Mouse (Mus musculus): ENCODE measurements around the gene Eaf1. TPM values are rescaled to one million over a fixed set of nuclear protein-coding genes. Genes with fewer than 3 reads are reported as not detected.

The Eaf1 gene
- total RNA-seq, 4 experiments from 2014 or later, result 10.4 to 15.2 (median 11.9) TPM

DNA sequence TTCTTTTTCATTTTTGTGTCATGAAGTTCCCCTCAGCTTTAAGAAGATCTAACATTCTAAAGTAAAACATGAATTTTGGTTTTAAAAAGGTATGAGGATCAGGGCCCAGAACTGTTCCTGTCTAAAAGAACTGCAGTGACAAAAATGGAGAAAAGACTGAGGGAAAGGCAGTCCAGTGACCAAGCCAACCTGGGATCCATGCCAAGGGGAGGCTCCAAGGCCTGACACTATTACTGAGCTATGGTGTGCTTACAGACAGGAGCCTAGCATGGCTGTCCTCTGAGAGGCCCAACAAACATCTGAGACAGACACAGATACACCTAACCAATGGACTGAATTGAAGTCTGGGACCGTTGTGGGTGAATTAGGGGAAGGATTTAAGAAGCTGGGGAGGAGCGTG lies 15.7 kb downstream of the Eaf1 start:
- DNase-seq (ENCODE audit: low spot score), result no peak

DNA sequence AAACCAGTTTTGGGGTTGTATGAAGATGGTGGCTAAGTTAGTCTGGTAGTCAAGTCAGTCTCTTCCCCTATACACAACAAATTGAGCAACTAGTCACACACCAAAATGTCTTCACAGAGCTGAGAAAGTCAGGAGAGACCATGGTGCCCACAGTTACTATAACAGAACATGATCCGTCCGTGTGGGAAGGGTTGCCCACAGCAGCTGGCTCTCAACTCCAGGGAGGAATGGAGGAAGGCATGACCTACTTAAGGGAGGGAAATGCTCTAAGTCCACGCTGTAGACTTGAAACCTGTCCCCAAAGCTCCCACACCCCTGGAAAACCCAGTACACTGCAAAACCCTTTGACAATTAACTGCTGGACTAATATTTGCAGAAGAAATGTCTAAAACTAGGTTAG lies 16.1 kb downstream of the Eaf1 start:
- no peak for DNase-seq (ENCODE audit: low spot score)

DNA sequence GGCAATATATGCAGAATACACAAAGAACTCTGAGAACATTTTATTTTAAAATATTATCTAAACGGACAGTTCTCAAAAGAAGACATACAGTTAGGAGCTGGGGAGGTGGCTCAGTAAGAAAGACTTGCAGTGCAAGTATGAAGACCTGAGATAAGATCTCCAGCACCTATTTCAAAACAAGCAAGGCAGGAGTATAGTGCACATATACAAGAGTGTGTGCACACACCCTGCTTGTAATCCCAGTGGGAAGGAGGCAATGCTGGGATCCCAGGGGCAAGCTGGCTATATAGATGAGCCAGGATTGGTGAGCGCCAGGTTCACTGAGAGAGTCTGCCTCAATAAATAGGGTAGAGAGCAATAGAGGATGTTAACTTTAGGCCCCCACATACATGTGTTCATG lies 21.7 kb downstream of the Eaf1 start:
- DNase-seq (ENCODE audit: low spot score), result no peak

- DNase-seq (ENCODE audit: low spot score), result no peak
Measured at GRCm38 (mm10) chr14:31519165-31519564, 25.0 kb downstream of the Eaf1 start.

DNA sequence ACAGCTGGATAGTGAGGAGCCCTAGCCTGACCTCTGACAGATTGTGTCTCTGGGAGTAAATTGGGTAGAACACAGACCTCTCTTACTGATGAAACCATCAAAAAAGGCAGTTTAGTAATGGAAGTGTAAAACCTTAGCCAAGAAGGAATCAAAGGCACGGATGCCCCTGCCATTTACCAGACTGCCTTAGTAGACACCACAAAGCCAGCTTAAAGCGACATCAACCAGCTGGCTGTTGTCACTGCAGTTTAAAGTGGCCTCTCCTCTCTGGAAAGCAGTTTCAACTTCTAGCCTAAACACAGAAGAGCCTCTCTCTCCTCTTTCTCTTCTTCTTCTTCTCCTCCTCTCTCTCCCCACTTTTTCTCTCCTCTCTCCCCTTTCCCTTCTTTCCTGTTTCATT lies 27.1 kb downstream of the Eaf1 start:
- no peak for DNase-seq (ENCODE audit: low spot score)

DNA sequence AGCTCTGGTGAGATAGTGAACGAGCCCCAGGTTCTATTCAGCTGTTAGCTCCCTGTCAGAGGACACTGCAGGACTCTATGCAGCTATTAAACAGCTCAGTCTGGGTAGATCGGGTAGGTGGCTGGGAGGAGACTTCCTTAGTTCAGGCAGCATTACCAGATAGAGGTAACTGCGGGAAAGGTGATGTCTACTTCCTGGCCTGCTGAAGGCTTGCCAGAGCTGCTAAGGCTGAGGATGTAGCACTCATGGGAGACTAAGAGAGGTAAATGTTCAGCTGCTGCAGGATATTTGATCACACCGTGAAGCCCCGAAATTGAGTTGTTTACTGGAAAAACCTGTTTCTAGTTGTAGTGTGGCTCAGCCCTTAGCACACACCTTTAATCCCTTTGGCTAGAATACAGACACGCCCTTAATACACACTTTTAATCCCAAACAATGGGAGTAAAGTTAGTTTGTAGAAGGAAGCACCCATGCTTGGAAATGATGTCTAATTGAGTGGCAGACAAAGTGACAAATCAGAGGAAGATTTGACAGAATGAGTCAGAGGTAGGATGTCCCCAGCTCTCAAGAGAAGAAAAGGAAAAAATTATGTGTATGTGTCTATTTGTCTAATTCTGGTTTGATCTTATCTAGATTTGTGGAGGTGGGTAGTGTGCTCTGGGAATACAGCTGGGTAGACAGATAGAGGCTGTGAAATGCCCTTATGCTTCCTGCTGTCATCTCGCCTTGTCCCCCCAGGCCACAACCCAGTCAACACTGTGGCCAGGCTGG lies 31.0 kb downstream of the Eaf1 start:
- DNase-seq (ENCODE audit: low spot score), result no peak

- DNase-seq (ENCODE audit: low spot score), result no peak
Measured at GRCm38 (mm10) chr14:31530847-31531246, 36.6 kb downstream of the Eaf1 start.

DNA sequence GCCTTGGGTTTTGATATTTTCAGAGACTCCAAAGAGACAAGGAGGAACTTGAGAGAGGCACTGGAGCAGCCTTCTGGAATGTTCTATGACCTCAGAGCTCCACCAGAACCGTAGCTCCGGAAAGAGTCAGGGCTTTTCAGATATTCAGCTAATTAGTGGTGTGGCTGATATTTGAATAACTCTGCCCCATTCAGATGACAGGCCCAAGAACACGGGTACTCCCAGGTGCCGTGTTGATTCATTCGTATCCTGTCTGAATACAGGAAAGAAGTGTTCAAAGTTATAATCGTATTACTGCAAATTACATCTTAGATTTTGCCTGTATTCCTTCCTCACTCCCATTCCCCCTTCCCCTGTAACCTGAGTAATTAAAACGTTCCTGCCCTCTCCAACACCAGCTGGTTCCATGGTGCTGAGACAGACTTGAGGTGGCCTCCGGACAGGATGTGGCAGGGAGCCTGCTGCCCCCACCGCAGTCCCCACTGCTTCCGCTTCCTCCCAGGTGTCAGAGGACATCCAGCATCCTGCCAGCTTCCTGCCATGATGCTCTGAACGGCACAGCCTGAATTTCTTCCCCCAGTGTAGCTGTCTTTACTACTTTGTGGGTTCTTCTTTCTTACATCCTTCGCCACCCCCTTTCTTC lies 37.4 kb downstream of the Eaf1 start:
- DNase-seq (ENCODE audit: low spot score), result peak; percentile 24

- no peak for DNase-seq (ENCODE audit: low spot score)
Measured at GRCm38 (mm10) chr14:31532656-31533055, 38.5 kb downstream of the Eaf1 start.

DNA sequence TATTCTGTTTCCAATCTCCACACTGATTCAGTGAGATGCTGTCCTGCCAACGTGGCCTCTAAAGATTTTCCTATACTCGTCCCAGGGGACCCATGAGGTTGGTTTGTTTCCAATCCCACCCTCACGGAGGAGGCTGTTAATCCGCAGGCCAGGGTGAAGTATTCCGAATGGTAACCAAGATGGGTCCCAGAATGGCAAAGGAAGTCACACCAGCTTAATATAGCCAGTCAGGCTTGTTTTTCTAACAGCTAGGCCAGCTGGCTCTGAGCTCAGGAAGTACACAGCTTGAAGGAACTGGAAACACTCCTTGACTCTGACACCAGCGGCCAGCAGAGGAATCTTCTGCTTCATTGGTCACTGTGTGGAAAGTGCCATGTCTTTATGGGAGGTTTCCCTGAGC lies 43.1 kb downstream of the Eaf1 start:
- DNase-seq (ENCODE audit: low spot score), result peak; percentile 27

- DNase-seq (ENCODE audit: low spot score), result no peak
Measured at GRCm38 (mm10) chr14:31543885-31544442, 49.8 kb downstream of the Eaf1 start.

- no peak for DNase-seq (ENCODE audit: low spot score)
Measured at GRCm38 (mm10) chr14:31555021-31555420, 60.8 kb downstream of the Eaf1 start.

DNA sequence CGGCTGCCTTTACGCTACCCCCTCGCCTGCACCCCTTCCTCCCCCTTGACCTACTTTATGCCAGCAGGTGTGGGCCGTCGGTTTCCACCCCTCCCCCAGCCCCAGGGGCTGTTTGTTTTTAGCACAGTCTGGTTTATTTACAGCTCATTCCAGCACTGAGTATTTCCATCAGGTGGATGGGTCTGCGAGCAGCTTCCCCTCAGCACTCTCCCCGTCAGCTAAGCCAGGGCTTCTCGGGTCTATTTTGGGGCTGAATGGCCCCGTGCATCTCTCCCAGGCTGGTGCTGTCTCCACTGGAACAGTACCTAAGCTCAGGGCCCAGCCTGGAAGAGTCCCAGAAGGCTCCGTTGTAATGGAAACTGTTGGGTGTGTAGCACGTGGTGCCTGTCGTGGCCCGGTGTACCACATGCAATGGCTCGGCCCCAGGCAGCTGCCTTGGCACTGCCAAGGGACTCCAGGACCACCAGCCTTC lies 61.8 kb downstream of the Eaf1 start:
- DNase-seq (ENCODE audit: low spot score), result no peak

DNA sequence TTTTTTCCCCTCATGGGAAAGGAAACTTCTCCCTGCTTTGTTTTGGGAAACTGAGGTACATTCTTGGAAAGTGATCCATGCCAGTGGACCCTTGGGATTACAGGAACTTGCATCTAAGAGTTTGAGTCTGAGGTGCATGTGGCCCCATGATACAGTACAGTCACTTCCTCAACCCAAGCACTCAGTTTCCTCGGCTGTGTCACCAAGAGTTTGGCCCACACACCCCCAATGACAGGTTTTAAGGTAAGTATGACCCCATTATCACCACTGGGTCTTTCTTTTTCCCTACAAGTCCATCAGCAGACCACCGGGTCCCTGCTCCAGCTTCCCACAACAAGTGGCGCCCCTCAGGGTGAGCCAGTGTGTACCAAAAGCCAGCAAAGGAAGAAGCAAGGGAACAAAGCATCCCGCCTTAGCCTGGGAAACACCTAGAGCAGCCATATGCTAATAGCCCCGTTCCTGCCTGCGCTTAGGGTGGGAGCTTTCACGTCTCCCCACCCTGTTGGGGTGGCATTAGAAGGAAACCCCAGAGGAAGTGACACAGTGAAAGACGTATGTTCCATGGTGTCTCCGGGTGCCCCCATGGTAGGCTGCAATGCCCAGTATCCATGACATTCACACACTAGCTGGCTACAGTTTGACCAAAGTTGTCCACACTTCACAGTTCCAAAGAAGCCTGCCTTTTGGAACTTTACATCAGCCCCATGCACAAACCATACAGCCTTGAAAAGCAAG lies 62.5 kb downstream of the Eaf1 start:
- no peak for DNase-seq (ENCODE audit: low spot score)

DNA sequence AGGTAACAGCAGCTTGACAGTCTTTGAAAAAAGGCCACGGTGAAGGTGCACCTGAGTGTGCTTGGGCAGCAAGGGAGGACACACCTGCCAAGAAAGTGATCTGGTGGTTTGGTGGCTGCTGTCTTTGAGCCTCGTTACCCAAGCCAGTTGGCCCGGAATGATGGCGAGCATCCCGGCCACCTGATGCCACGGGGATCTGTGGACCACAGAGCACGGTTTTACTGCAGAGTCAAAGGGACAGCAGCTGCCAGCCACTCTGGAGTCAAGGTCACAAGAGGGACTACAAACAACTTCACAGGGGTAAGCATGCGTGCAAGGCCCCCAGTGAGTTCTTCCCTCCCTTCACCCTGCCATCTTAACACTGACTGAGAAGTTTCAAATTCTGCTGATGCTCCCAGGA lies 63.1 kb downstream of the Eaf1 start:
- no peak for DNase-seq (ENCODE audit: low spot score)

DNA sequence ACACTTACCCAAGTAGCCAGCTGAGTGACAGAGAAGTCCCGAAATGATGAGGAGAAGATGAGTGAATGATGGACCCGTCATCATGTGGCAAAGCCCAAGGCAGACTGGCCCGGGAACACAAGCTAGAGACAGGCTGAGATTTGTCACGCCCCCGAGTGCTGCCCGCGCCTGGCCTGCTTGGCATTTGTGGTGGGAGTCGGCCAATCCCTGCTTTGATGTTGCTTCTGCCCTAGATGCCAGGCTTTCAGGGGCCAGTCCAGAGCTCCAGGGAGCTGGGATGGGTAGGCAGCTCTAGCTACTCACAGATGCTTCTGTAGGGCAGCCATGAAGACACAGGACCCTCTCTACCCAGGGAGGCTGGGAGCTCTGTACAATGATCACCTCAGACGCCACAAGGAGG lies 63.6 kb downstream of the Eaf1 start:
- no peak for DNase-seq (ENCODE audit: low spot score)

GRCm38 (mm10) chr14:31559216-31559615 lies 65.0 kb downstream of the Eaf1 start:
- no peak for DNase-seq (ENCODE audit: low spot score)

Other genes starting within 250 kb of the Eaf1 start
- 1 to 10 TPM; 3.2 to 5.2 (median 4.2) TPM for gene Phf7, start 243.1 kb upstream of the Eaf1 start, total RNA-seq (2022)
- gene Bap1, start 242.9 kb upstream of the Eaf1 start, total RNA-seq (2022), result 10 to 100 TPM; 42.1 to 46.9 (median 43.1) TPM
- gene Dnah1, start 170.5 kb upstream of the Eaf1 start, total RNA-seq (2022), result under 1 TPM in 2 of 4 experiments, not detected in 2; 0.03 to 0.06 TPM
- 10 to 100 TPM; 31.5 to 35.4 (median 32.6) TPM for gene Capn7, start 157.8 kb upstream of the Eaf1 start, total RNA-seq (2022)
- gene Sh3bp5, start 58.3 kb upstream of the Eaf1 start, total RNA-seq (2022), result 10 to 100 TPM; 38.6 to 50.6 (median 50.1) TPM
- 10 to 100 TPM in 3 of 4 experiments, 1 to 10 TPM in 1; 8.2 to 11.8 (median 10.6) TPM for gene Mettl6, start 641 bp downstream of the Eaf1 start, total RNA-seq (2022)
- gene Colq, start 96.9 kb downstream of the Eaf1 start, total RNA-seq (2022), result 10 to 100 TPM in 2 of 4 experiments, 1 to 10 TPM in 2; 6.1 to 16.6 (median 11.6) TPM
- gene Gm49387, start 146.5 kb downstream of the Eaf1 start, total RNA-seq (2022), result 1 to 10 TPM in 1 of 4 experiments, under 1 TPM in 2, not detected in 1; 0.46 to 1.1 (median 0.75) TPM
- 10 to 100 TPM in 3 of 4 experiments, 1 to 10 TPM in 1; 9.4 to 10.5 (median 10.4) TPM for gene Btd, start 146.6 kb downstream of the Eaf1 start, total RNA-seq (2022)
- gene Hacl1, start 146.9 kb downstream of the Eaf1 start, total RNA-seq (2022), result 10 to 100 TPM; 12.2 to 14.6 (median 14.0) TPM